Mouse (Mus musculus) macrophage (primary cell): Measurements from ENCODE around the gene Krt80. TPM values are rescaled to one million over a fixed set of nuclear protein-coding genes. Genes with fewer than 3 reads are reported as not detected.

Source experiments
- H3K27ac ChIP-seq: fragments of 350-480 bp; formaldehyde crosslinking; 2 replicates; pipeline ENCODE4 v1.9.0; 2021
- H3K36me3 ChIP-seq: fragments of 350-480 bp; formaldehyde crosslinking; 2 replicates; pipeline ENCODE4 v1.9.0; 2021; ENCODE audit errors: inconsistent target
- H3K4me3 ChIP-seq: fragments of 350-480 bp; formaldehyde crosslinking; 2 replicates; pipeline ENCODE4 v1.9.0; 2021; ENCODE audit errors: inconsistent target
- H3K79me2 ChIP-seq: fragments of 350-480 bp; formaldehyde crosslinking; 2 replicates; pipeline ENCODE4 v1.9.0; 2021; ENCODE audit errors: inconsistent target
- WGBS: methylation state at CpG from one replicate; pipeline ENCODE4 v1.1.7; 2026; ENCODE audit warnings: inconsistent platforms; ENCODE audit not compliant: missing documents; 5-methylcytosine and 5-hydroxymethylcytosine counted together
- polyA plus RNA-seq: library from polyadenylated mRNA; stranded (reverse); fragments of 250-400 nt; gene quantifications from 3 replicates; pipeline ENCODE4 v1.2.4, GENCODE M21; 2018; ENCODE audit warnings: inconsistent platforms
- total RNA-seq, 78 experiments: library from RNA; depleted of rRNA; stranded (reverse); fragments of 250-400 nt; gene quantifications; 1 replicate in 9 of 78; 2 replicates in 24 of 78; 3 replicates in 43 of 78; 4 replicates in 2 of 78; pipeline ENCODE4 v1.2.4; 2018; ENCODE audit warnings: inconsistent platforms in 56 of 78

Gene Krt80
- total RNA-seq (2018; cell fraction: chromatin; rRNA removed) = under 1 TPM in 9 of 26 experiments, not detected in 17; 0.13 to 0.46 (median 0.29) TPM
- total RNA-seq (2018; cell fraction: cytosol; rRNA removed) = under 1 TPM; 0.03 to 0.68 (median 0.29) TPM
- total RNA-seq (2018; cell fraction: nucleus; rRNA removed) = under 1 TPM in 15 of 26 experiments, not detected in 11; 0.10 to 0.79 (median 0.27) TPM
- 0.51 to 0.83 TPM (median 0.56 TPM) in 3 replicates for polyA plus RNA-seq

DNA sequence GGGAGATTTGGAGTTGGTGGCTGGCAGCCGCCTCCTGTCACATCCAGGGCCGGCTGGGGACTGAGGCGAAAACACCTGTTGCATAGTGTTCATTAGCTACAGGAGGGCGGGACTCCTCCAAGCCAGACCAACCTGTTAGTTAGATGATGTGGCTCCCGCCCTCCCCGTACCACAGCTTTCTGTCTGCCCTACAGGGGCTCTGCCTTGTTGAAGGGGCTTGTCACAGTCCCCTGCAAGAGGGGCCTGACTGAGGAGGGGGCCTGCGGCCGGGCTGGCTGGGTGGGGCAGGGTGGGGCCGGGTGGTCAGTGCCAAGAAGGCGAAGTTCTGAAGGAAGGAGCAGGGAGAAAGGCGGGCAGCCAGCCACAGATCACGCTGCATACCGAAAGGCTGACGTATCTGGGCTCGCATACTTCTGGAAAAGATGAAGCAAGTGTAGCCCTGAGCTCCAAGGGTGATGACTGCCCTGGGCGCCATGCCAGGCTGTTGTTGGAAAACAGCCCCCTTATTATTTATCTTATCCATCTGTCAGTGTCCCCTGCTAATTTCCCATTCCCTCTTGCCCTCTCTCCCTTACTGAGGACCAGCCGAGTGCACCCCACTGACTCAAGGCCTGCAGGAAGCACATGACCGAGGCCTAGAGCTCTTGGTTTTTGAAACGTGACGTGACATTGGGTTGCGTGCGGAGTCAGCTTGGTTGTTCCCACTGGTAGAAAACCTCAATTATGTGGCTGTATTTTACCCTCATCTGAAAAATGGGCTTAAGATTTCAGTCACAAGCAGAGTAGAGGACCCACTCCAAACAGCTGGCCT is at the start of gene Krt80:
Gene Krt80, minus strand, starts transcription at position 62 of the 811 bp plus-strand sequence.
- Histone ChIP-seq H3K4me3 (no peak within 1 kb of the TSS), H3K79me2 (no peaks in the 10 kb centered on the region), H3K36me3 (no peaks in the 10 kb centered on the region), H3K27ac (no peak within 1 kb of the TSS)
- WGBS = 87% methylated on average over 21 of the region's 22 CpGs

DNA sequence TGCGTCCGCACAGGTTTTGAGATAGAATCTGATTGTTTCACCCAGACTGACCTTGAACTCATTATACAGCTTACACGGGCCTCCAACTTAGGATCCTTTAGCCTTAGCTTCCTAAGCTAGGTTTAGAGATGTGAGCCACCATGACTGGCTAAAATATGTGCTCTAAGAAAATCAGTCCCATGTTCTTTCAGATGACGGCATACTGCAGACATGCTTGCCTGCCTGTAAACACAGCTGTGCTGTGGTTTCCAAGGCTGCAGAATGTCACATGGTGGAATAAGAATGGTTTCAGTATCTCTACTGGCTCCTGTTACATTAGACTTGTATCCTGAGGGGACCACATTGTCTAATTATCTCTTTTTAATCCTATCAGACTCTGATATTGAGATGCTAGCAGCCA is 49.0 kb upstream of the Krt80 start:
- WGBS = 82% methylated on average over 4 of the region's 4 CpGs
- no peak overlapping the region for H3K4me3 ChIP-seq

GRCm38 (mm10) chr15:101414807-101415565 is 45.0 kb upstream of the Krt80 start:
- no peak overlapping the region for H3K27ac ChIP-seq
- 86% methylated on average over 11 of the region's 11 CpGs for WGBS
- no peak overlapping the region for H3K4me3 ChIP-seq
- H3K36me3 ChIP-seq = no peaks in the 10 kb centered on the region
- H3K79me2 ChIP-seq = no peaks in the 10 kb centered on the region

More for the DNA sequence above, 49.0 kb upstream of the Krt80 start:
- H3K79me2 ChIP-seq = no peaks in the 10 kb centered on the region
- H3K36me3 ChIP-seq = no peaks in the 10 kb centered on the region
- no peak overlapping the region for H3K27ac ChIP-seq

GRCm38 (mm10) chr15:101413916-101414635 is 44.1 kb upstream of the Krt80 start:
- Histone ChIP-seq H3K79me2 (no peaks in the 10 kb centered on the region), H3K27ac (no peak overlapping the region), H3K4me3 (no peak overlapping the region), H3K36me3 (no peaks in the 10 kb centered on the region)
- WGBS = 73% methylated on average over 7 of the region's 7 CpGs

DNA sequence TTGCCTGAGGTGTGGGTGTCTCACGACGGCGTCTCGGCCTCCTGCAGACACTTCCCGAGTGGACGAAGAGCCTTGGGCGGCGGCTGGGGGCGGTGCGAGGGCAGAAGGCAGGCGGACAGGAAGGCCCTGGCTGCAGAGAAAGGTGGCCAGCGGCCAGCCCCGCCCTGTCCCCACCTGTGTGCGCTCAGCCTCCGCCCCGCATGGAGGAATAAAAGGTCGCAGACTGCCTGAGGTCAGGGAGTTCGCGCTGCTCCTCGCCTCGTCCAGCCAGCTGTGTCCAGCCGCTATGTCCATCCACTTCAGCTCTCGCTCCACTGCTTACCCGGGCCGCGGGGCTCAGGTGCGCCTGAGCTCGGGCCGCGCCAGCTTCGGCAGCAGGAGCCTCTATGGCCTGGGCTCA is 42.2 kb upstream of the Krt80 start:
- Histone ChIP-seq H3K4me3 (no peak overlapping the region), H3K79me2 (no peaks in the 10 kb centered on the region), H3K27ac (no peak overlapping the region), H3K36me3 (no peaks in the 10 kb centered on the region)
- WGBS = 92% methylated on average over 31 of the region's 31 CpGs

- Histone ChIP-seq H3K4me3 (no peak within 1 kb of the TSS), H3K36me3 (no peaks in the 10 kb centered on the region), H3K27ac (no peak within 1 kb of the TSS), H3K79me2 (no peaks in the 10 kb centered on the region)
- 0% methylated on average over 2 of the region's 2 CpGs for WGBS
Observed at GRCm38 (mm10) chr15:101410775-101411174, 40.8 kb upstream of the Krt80 start, which contains the start of gene Krt7. Gene Krt7, plus strand, starts transcription at chr15:101411043.

GRCm38 (mm10) chr15:101398269-101398668 is 28.3 kb upstream of the Krt80 start:
- H3K36me3 ChIP-seq = no peaks in the 10 kb centered on the region
- 54% methylated on average over 8 of the region's 8 CpGs for WGBS
- no peaks in the 10 kb centered on the region for H3K79me2 ChIP-seq
- no peak overlapping the region for H3K4me3 ChIP-seq
- no peak overlapping the region for H3K27ac ChIP-seq

- Histone ChIP-seq H3K36me3 (no peaks in the 10 kb centered on the region), H3K79me2 (no peaks in the 10 kb centered on the region), H3K27ac (no peak overlapping the region), H3K4me3 (no peak overlapping the region)
- 96% methylated on average over 2 of the region's 2 CpGs for WGBS
Observed at GRCm38 (mm10) chr15:101397683-101398082, 27.7 kb upstream of the Krt80 start.

- Histone ChIP-seq H3K79me2 (no peaks in the 10 kb centered on the region), H3K4me3 (no peak overlapping the region), H3K27ac (no peak overlapping the region), H3K36me3 (no peaks in the 10 kb centered on the region)
- 93% methylated on average over 3 of the region's 3 CpGs for WGBS
Observed at GRCm38 (mm10) chr15:101396921-101397320, 27.0 kb upstream of the Krt80 start.

GRCm38 (mm10) chr15:101396466-101396865 is 26.5 kb upstream of the Krt80 start:
- 69% methylated on average over 7 of the region's 7 CpGs for WGBS
- no peak overlapping the region for H3K27ac ChIP-seq
- H3K4me3 ChIP-seq = no peak overlapping the region
- no peaks in the 10 kb centered on the region for H3K79me2 ChIP-seq
- no peaks in the 10 kb centered on the region for H3K36me3 ChIP-seq

DNA sequence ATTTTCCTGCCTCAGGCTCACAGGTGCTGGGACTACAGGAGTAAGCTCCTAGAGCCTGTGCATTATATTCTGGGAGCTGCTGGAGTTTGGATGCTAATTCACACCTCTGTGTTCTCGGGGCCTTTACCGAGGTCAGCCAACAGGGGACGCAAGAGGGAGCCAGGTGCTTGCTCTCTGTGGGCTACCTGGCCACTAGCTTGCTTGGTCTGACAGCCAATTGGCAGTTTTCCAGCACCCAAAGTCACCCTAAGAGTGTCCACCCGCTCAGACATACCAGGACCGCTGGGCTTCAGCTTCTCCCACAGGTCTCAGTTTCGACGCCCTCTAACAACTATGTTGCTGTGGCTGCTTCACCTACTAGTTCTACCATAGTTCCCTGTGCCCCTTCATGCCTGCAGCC is 24.9 kb upstream of the Krt80 start:
- no peaks in the 10 kb centered on the region for H3K36me3 ChIP-seq
- WGBS = 92% methylated on average over 7 of the region's 7 CpGs
- no peaks in the 10 kb centered on the region for H3K79me2 ChIP-seq
- H3K4me3 ChIP-seq = no peak overlapping the region
- H3K27ac ChIP-seq = no peak overlapping the region

DNA sequence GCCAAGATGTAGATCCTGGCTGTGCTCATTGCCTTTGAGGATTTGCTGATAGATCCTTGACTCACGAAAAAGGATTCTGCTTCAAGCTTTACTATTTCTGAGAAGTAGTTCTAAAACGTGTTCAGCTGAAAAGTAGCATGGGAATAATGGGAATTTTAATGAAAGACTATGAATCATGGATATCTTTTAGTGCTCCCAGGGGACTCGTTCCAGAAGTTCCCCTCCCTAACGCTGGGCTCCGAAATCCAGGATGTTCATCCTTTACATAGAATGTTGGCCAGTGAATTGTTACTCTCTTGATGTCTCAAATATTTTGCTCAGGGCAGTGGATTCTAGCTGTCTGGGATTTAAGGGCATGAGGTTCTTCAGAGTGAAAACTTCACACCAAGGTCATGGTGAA is 22.3 kb upstream of the Krt80 start:
- Histone ChIP-seq H3K4me3 (no peak overlapping the region), H3K79me2 (no peaks in the 10 kb centered on the region), H3K36me3 (no peaks in the 10 kb centered on the region), H3K27ac (no peak overlapping the region)
- 94% methylated on average over 5 of the region's 5 CpGs for WGBS

DNA sequence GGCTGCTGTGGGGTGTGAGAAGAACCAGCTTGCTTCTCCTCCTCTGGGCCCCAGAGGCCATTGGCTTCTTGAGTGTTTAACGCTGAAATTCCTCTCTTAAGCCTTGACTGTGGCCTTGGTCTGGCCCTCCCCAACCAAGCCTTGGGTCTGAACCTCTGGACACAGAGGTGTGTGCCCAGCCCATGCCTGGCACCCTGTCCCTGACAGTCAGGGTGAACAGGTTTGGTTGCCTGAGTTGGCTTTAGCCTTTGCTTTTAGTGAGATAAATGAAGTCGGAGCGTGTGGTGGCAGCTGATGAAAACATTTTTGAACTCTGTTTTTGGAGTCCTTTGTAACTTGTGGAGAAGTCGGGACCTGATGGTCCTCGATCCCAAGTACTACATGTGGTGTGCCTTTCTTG is 20.2 kb upstream of the Krt80 start:
- 97% methylated on average over 5 of the region's 5 CpGs for WGBS
- Histone ChIP-seq H3K79me2 (no peaks in the 10 kb centered on the region), H3K27ac (no peak overlapping the region), H3K36me3 (no peaks in the 10 kb centered on the region), H3K4me3 (no peak overlapping the region)

DNA sequence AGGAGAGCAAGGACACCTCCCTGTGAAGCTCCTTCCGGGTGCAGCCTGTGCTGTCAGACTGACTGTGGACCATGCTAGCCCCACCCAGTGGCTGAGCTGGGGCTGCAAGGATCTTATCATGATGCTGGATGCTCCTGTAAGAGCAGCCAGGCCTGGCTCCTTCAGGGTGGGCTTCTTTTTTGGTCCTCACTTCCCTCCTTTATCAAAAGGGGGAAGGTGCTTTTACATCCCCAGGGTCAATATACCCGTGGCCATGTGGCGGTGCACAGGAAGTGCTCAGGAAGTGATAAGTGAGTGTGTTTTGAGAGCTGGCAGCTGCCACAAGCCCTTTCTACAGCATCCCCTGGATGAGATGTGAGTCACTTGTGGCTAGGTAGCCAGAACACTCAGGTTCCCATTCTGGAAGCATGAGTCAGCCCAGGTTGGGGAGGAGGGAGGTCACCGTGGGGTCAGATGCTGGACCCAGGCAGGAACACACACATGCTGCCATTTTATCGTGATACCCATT is 18.1 kb upstream of the Krt80 start:
- H3K36me3 ChIP-seq = no peaks in the 10 kb centered on the region
- 11% methylated on average over 5 of the region's 5 CpGs for WGBS
- H3K27ac ChIP-seq = no peak overlapping the region
- H3K79me2 ChIP-seq = no peaks in the 10 kb centered on the region
- no peak overlapping the region for H3K4me3 ChIP-seq
